Mouse (Mus musculus) kidney, adult 2 months (tissue): ENCODE measurements around the gene Bak1.

Experiments
- CTCF ChIP-seq: fragments of 200-500 bp; conservative IDR thresholded peaks from 2 replicates; pipeline ENCODE4 v1.5.1; 2011; ENCODE audit warnings: low read depth, mild to moderate bottlenecking, control low read depth, low read length, moderate library complexity, mixed read lengths; ENCODE audit not compliant: insufficient read depth, insufficient read length
- POLR2A ChIP-seq: fragments of 200-500 bp; IDR thresholded peaks from one replicate; pipeline ENCODE4 v1.6.1; 2011; ENCODE audit warnings: low read depth, low read length, control low read depth

DNA sequence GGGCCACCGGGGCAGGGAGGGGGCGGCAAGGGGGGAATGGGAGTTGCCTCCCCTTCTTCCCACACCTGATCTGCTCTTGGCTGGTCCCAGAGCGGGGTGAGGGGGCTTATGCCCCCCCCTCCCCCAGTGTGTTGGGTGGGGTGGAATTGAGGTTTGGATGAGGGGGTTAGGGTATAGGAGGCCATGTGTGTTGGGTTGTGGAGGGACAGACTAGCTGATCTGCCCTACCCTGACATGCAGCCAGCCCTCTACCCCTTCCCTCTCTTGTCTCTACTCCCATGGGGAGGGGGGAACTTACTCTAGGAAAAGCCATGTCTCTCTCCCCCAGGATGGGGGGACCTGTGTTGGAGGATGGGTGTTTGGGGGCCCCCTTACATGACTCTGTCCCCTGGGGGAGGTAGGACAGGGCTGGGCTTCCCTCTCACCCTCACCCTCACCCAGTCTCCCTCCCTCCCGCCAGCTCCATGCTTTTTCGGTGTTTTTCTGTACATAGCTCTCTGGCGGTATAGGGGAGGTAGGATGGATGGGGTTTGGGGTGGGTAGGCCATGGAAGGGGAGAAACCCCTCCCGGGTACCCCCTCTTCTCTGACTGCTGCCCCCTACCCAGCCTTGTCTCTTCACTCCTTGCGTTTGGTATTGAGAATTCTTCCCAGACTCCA, 57.4 kb downstream of the Bak1 start:
- no peak for TF ChIP-seq POLR2A
- no peak for TF ChIP-seq CTCF
